Mouse (Mus musculus) retina, embryonic 14.5 days (tissue): ENCODE results near the gene Kdm4a.

Source experiments
- DNase-seq: peaks from one replicate; pipeline ENCODE4 v3.0.0-alpha.2; 2015; ENCODE audit warnings: low spot score

Gene Kdm4a

GRCm38 (mm10) chr4:118115132-118115531, 64.7 kb downstream of the Kdm4a start:
- no peak for DNase-seq

- no peak for DNase-seq
Observed at GRCm38 (mm10) chr4:118112601-118113000, 67.2 kb downstream of the Kdm4a start.

- no peak for DNase-seq
Observed at GRCm38 (mm10) chr4:118109649-118110048, 70.2 kb downstream of the Kdm4a start.

- no peak for DNase-seq
Observed at GRCm38 (mm10) chr4:118108779-118109178, 71.1 kb downstream of the Kdm4a start.

GRCm38 (mm10) chr4:118105256-118106053, 74.4 kb downstream of the Kdm4a start:
- no peak for DNase-seq

- DNase-seq, result no peak
Observed at GRCm38 (mm10) chr4:118103280-118103830, 76.5 kb downstream of the Kdm4a start.

GRCm38 (mm10) chr4:118101497-118101896, 78.3 kb downstream of the Kdm4a start:
- DNase-seq, result no peak

- no peak for DNase-seq
Observed at GRCm38 (mm10) chr4:118099637-118100364, 80.0 kb downstream of the Kdm4a start.

GRCm38 (mm10) chr4:118098571-118098970, 81.3 kb downstream of the Kdm4a start:
- no peak for DNase-seq

GRCm38 (mm10) chr4:118096069-118096468, 83.8 kb downstream of the Kdm4a start:
- no peak for DNase-seq

GRCm38 (mm10) chr4:118092784-118093457, 86.9 kb downstream of the Kdm4a start:
- no peak for DNase-seq

GRCm38 (mm10) chr4:118090449-118090848, 89.4 kb downstream of the Kdm4a start:
- DNase-seq, result no peak

- peak; percentile 60 for DNase-seq
Observed at GRCm38 (mm10) chr4:118089939-118090338, 89.9 kb downstream of the Kdm4a start.

GRCm38 (mm10) chr4:118088771-118089170, 91.1 kb downstream of the Kdm4a start:
- no peak for DNase-seq
